Mouse (Mus musculus): ENCODE results near the gene Stat2. TPM values are rescaled to one million over a fixed set of nuclear protein-coding genes. Genes with fewer than 3 reads are reported as not detected.

Stat2 gene
- 10 to 100 TPM; 28.2 to 29.9 TPM for total RNA-seq (2021)
- long read RNA-seq, experiment 1, partial matches to known transcripts, result 0 of 1 reads
- long read RNA-seq, experiment 1, other reads (novel, unspliced or antisense), result 1 of 1 reads
- long read RNA-seq, experiment 2, partial matches to known transcripts, result 2 of 5 reads
- long read RNA-seq, experiment 2, other reads (novel, unspliced or antisense), result 3 of 5 reads

- peak; percentile 97 for DNase-seq (ENCODE audit: low spot score in 2 of 2)
These were observed at the start of gene Stat2 for GRCm38 (mm10) chr10:128270287-128270841. Gene Stat2, plus strand, starts transcription at chr10:128270559.

- no peak for DNase-seq (ENCODE audit: low spot score in 2 of 2)
These were observed 48.6 kb upstream of the Stat2 start for GRCm38 (mm10) chr10:128221533-128222286.

GRCm38 (mm10) chr10:128225064-128225463 lies 45.3 kb upstream of the Stat2 start:
- no peak for DNase-seq (ENCODE audit: low spot score in 2 of 2)

GRCm38 (mm10) chr10:128225538-128225937 lies 44.8 kb upstream of the Stat2 start, which contains the start of gene Mip:
Gene Mip, plus strand, starts transcription at chr10:128225838.
- DNase-seq (ENCODE audit: low spot score in 2 of 2), result no peak

GRCm38 (mm10) chr10:128227592-128227991 lies 42.8 kb upstream of the Stat2 start:
- no peak for DNase-seq (ENCODE audit: low spot score in 2 of 2)

- DNase-seq (ENCODE audit: low spot score in 2 of 2), result no peak
These were observed 42.4 kb upstream of the Stat2 start for GRCm38 (mm10) chr10:128228009-128228408.

- DNase-seq (ENCODE audit: low spot score in 2 of 2), result no peak
These were observed 39.8 kb upstream of the Stat2 start for GRCm38 (mm10) chr10:128230582-128230981.

- no peak for DNase-seq (ENCODE audit: low spot score in 2 of 2)
These were observed 39.2 kb upstream of the Stat2 start for GRCm38 (mm10) chr10:128231146-128231545.

GRCm38 (mm10) chr10:128231697-128232419 lies 38.5 kb upstream of the Stat2 start, which contains the start of gene Timeless:
Gene Timeless, plus strand, starts transcription at chr10:128232065.
- peak; percentile 77 to 87 for DNase-seq (ENCODE audit: low spot score in 2 of 2)

- DNase-seq (ENCODE audit: low spot score in 2 of 2), result peak; percentile 56 to 57
These were observed 37.9 kb upstream of the Stat2 start for GRCm38 (mm10) chr10:128232420-128232985.

- no peak for DNase-seq (ENCODE audit: low spot score in 2 of 2)
These were observed 34.0 kb upstream of the Stat2 start for GRCm38 (mm10) chr10:128236321-128236720.

- DNase-seq (ENCODE audit: low spot score in 2 of 2), result peak; percentile 22 to 36
These were observed 32.4 kb upstream of the Stat2 start for GRCm38 (mm10) chr10:128237807-128238480.

- DNase-seq (ENCODE audit: low spot score in 2 of 2), result no peak
These were observed 31.2 kb upstream of the Stat2 start for GRCm38 (mm10) chr10:128239140-128239539.

GRCm38 (mm10) chr10:128240131-128240530 lies 30.2 kb upstream of the Stat2 start:
- no peak for DNase-seq (ENCODE audit: low spot score in 2 of 2)

- DNase-seq (ENCODE audit: low spot score in 2 of 2), result no peak
These were observed 27.1 kb upstream of the Stat2 start for GRCm38 (mm10) chr10:128243252-128243651.

- no peak for DNase-seq (ENCODE audit: low spot score in 2 of 2)
These were observed 26.2 kb upstream of the Stat2 start for GRCm38 (mm10) chr10:128244121-128244520.

GRCm38 (mm10) chr10:128247020-128247732 lies 23.2 kb upstream of the Stat2 start:
- DNase-seq (ENCODE audit: low spot score in 2 of 2), result no peak

- no peak for DNase-seq (ENCODE audit: low spot score in 2 of 2)
These were observed 19.8 kb upstream of the Stat2 start for GRCm38 (mm10) chr10:128250565-128250964.

- no peak for DNase-seq (ENCODE audit: low spot score in 2 of 2)
These were observed 16.6 kb upstream of the Stat2 start, which contains the start of gene Apon for GRCm38 (mm10) chr10:128253677-128254255. Gene Apon, plus strand, starts transcription at chr10:128254096.

- DNase-seq (ENCODE audit: low spot score in 2 of 2), result no peak
These were observed 14.4 kb upstream of the Stat2 start for GRCm38 (mm10) chr10:128255925-128256324.

Data from left cerebral cortex, adult 18-20 months (tissue).